8 mouse cellular contexts compared by ENCODE assay signal in the genomic region with DNA sequence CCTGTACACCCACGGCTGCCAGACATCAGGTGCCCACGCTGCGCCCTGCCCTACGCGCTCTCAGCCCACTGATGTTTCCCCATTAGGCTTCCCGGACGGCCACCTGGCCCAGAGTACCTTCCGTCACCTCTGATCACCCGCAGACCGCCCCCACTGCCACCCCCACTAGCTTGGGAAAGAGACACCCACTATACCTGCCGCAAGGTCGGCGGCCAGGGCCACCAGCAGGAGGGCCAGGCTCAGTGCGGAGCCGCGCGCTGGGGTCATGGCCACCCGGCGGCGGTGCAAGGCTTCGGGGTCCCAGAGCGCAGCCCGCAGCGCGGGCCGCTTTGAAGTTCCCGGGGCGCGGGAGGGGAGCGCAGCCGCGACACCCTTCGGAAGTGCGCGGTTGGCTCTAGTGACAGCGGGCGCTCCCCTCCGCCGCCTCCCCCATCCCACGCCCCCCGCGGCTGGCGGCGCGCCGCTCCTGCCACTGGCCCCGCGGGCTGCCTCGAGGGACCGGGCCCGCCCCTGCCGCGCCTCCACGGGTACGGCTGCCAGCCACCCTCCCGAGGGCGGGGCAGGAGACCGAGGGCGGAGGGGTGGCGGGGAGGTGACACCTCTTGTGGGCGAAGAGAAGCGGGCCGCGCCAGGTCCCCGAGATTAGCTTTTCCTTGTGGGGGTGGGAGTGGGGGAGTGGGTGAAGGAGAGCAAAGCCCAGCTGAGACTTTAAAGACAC. TPM values are rescaled to one million over a fixed set of nuclear protein-coding genes. Genes with fewer than 3 reads are reported as not detected.
DNase-seq lines count a peak whose midpoint lies in the region; ATAC-seq and TF ChIP-seq lines count a peak whose summit lies in the region.

TSS of gene Acvr1c (minus strand) at position 482 of the 718 bp plus-strand sequence.

- intact Hi-C loops in heart, adult 2 months (cut with DNase I), result no loop called here

- TF ChIP-seq POLR2A in heart, adult 2 months (IDR thresholded peaks at IDR 0.05; ENCODE audit: insufficient read depth, low read depth, low read length), result no peak
- no peak for TF ChIP-seq POLR2A in limb, embryonic 14.5 days (IDR thresholded peaks at IDR 0.05; ENCODE audit: borderline replicate concordance, extremely low read depth, insufficient read depth, insufficient read length)

- DNase-seq in kidney, adult 18-20 months, result peak; percentile 25
- DNase-seq in kidney, adult 11 months, result no peak
- peak; percentile 51 for DNase-seq in embryo, embryonic 11 days
- DNase-seq in heart, adult 2 months, result peak; percentile 62 to 72
- peak; percentile 16 for DNase-seq in limb, embryonic 14.5 days (ENCODE audit: low spot score)

- peak; percentile 86 for ATAC-seq in kidney, embryonic 14.5 days (ENCODE audit: low FRiP score, low TSS enrichment)
- ATAC-seq in limb, embryonic 14.5 days (ENCODE audit: low FRiP score, low read depth), result peak; percentile 60
- ATAC-seq in midbrain, embryonic 13.5 days, result peak; percentile 85
- ATAC-seq in stomach, embryonic 14.5 days (ENCODE audit: insufficient number of reproducible peaks, insufficient read depth, low FRiP score, low read depth), result peak; percentile 77

- no peaks in the 10 kb centered on the region for H3K36me3 ChIP-seq in heart, adult 2 months (ENCODE audit: control insufficient read depth, insufficient read depth, low read length)
- H3K36me3 ChIP-seq in kidney, embryonic 14.5 days (ENCODE audit: control insufficient read depth, insufficient read depth, low read length), result no peaks in the 10 kb centered on the region
- H3K36me3 ChIP-seq in limb, embryonic 14.5 days (ENCODE audit: control insufficient read depth, insufficient read depth, low read length), result no peaks in the 10 kb centered on the region
- H3K36me3 ChIP-seq in midbrain, embryonic 13.5 days, result no peaks in the 10 kb centered on the region
- no peaks in the 10 kb centered on the region for H3K36me3 ChIP-seq in stomach, embryonic 14.5 days (ENCODE audit: control insufficient read depth, insufficient read depth, low read length)

- H3K79me2 ChIP-seq in heart, adult 2 months (replicated peaks; ENCODE audit: control insufficient read depth, insufficient read depth, low read length), result no peaks in the 10 kb centered on the region

- 0 out of 2 replicates have a peak within 1 kb of the TSS, but pooled peaks have one; percentile 36 for H3K9ac ChIP-seq in heart, adult 2 months (ENCODE audit: low read depth, low read length)
- H3K9ac ChIP-seq in kidney, embryonic 14.5 days (ENCODE audit: low read depth, low read length), result peak within 1 kb of the TSS; percentile 44
- H3K9ac ChIP-seq in limb, embryonic 14.5 days (ENCODE audit: low read depth, low read length, severe bottlenecking), result peak within 1 kb of the TSS; percentile 50
- H3K9ac ChIP-seq in midbrain, embryonic 13.5 days (replicated peaks), result peak within 1 kb of the TSS; percentile 46
- H3K9ac ChIP-seq in stomach, embryonic 14.5 days (replicated peaks; ENCODE audit: low read depth, low read length), result peak within 1 kb of the TSS; percentile 18; the same call in 1 of the 2 replicates

- no peaks in the 10 kb centered on the region for H3K27me3 ChIP-seq in heart, adult 2 months (ENCODE audit: control insufficient read depth, insufficient read depth, low read length)
- peaks cover 22% of the 10 kb centered on the region for H3K27me3 ChIP-seq in kidney, embryonic 14.5 days (ENCODE audit: control insufficient read depth, insufficient read depth, low read length)
- H3K27me3 ChIP-seq in limb, embryonic 14.5 days (ENCODE audit: control insufficient read depth, insufficient read depth, low read length), result peaks cover 23% of the 10 kb centered on the region
- H3K27me3 ChIP-seq in midbrain, embryonic 13.5 days, result peaks cover 31% of the 10 kb centered on the region
- no peaks in the 10 kb centered on the region for H3K27me3 ChIP-seq in stomach, embryonic 14.5 days (ENCODE audit: control insufficient read depth, insufficient read depth, low read length)

- no peaks in the 10 kb centered on the region for H3K4me1 ChIP-seq in heart, adult 2 months (ENCODE audit: control insufficient read depth, insufficient read depth, low read length)
- H3K4me1 ChIP-seq in kidney, embryonic 14.5 days (ENCODE audit: control insufficient read depth, insufficient read depth, low read length), result 0 out of 2 replicates have a peak, but pooled peaks cover 4% of the 10 kb centered on the region
- H3K4me1 ChIP-seq in limb, embryonic 14.5 days (ENCODE audit: control insufficient read depth, insufficient read depth, low read length), result peaks cover 7% of the 10 kb centered on the region; the same call in 1 of the 2 replicates
- peaks cover 14% of the 10 kb centered on the region for H3K4me1 ChIP-seq in midbrain, embryonic 13.5 days (replicated peaks)
- H3K4me1 ChIP-seq in stomach, embryonic 14.5 days (ENCODE audit: control insufficient read depth, insufficient read depth, low read length), result peaks cover 5% of the 10 kb centered on the region; the same call in 1 of the 2 replicates

- no peaks in the 10 kb centered on the region for H3K9me3 ChIP-seq in kidney, embryonic 14.5 days (ENCODE audit: control insufficient read depth, low read length)
- no peaks in the 10 kb centered on the region for H3K9me3 ChIP-seq in limb, embryonic 14.5 days (ENCODE audit: control insufficient read depth, low read length)
- no peaks in the 10 kb centered on the region for H3K9me3 ChIP-seq in midbrain, embryonic 13.5 days
- H3K9me3 ChIP-seq in stomach, embryonic 14.5 days (ENCODE audit: control insufficient read depth, low read depth, low read length), result no peaks in the 10 kb centered on the region

- 1% methylated on average over 64 of the region's 65 CpGs for WGBS in heart, adult 2 months
- 1% methylated on average over 63 of the region's 65 CpGs for WGBS in kidney, embryonic 14.5 days
- WGBS in limb, embryonic 14.5 days, result 1% methylated on average over 34 of the region's 65 CpGs
- WGBS in midbrain, embryonic 13.5 days, result under 1% methylated on average over 42 of the region's 65 CpGs
- whole genome bisulfite sequencing in stomach, embryonic 14.5 days, result under 1% methylated on average over 63 of the region's 65 CpGs

- TF ChIP-seq CTCF in heart, adult 2 months (IDR thresholded peaks at IDR 0.05), result no peak

- no peak within 1 kb of the TSS for H3K27ac ChIP-seq in heart, adult 2 months
- H3K27ac ChIP-seq in kidney, embryonic 14.5 days (ENCODE audit: low read depth, low read length), result no peak within 1 kb of the TSS
- H3K27ac ChIP-seq in limb, embryonic 14.5 days (replicated peaks; ENCODE audit: low read depth, low read length), result no peak within 1 kb of the TSS
- H3K27ac ChIP-seq in midbrain, embryonic 13.5 days, result no peak within 1 kb of the TSS
- no peak within 1 kb of the TSS for H3K27ac ChIP-seq in stomach, embryonic 14.5 days (ENCODE audit: low read length)

- TF ChIP-seq EP300 in heart, adult 2 months (IDR thresholded peaks at IDR 0.05; ENCODE audit: insufficient read depth, low read depth, low read length), result no peak

- peak within 1 kb of the TSS; percentile 99 for H3K4me2 ChIP-seq in kidney, embryonic 14.5 days (replicated peaks; ENCODE audit: low read depth, low read length)
- H3K4me2 ChIP-seq in limb, embryonic 14.5 days (replicated peaks; ENCODE audit: low read depth, low read length, severe bottlenecking), result peak within 1 kb of the TSS; percentile 100
- peak within 1 kb of the TSS; percentile 86 for H3K4me2 ChIP-seq in midbrain, embryonic 13.5 days (replicated peaks)
- peak within 1 kb of the TSS; percentile 97 for H3K4me2 ChIP-seq in stomach, embryonic 14.5 days (replicated peaks; ENCODE audit: low read depth, low read length)

- peak within 1 kb of the TSS; percentile 49 for H3K4me3 ChIP-seq in heart, adult 2 months
- peak within 1 kb of the TSS; percentile 59 for H3K4me3 ChIP-seq in kidney, embryonic 14.5 days (ENCODE audit: low read length)
- peak within 1 kb of the TSS; percentile 58 for H3K4me3 ChIP-seq in limb, embryonic 14.5 days (replicated peaks; ENCODE audit: low read length)
- H3K4me3 ChIP-seq in midbrain, embryonic 13.5 days (replicated peaks), result peak within 1 kb of the TSS; percentile 51
- peak within 1 kb of the TSS; percentile 49 for H3K4me3 ChIP-seq in stomach, embryonic 14.5 days (ENCODE audit: low read depth, low read length)

RNA-seq across cellular contexts. Expression of gene Acvr1c, which starts in this region (rescaled TPM):
- under 1 TPM; 0.39 to 0.59 TPM for total RNA-seq in heart, adult 2 months (2021)
- polyA plus RNA-seq in heart, adult 2 months (2012; rRNA removed), result 0.38 and 0.41 TPM in 2 replicates
- polyA plus RNA-seq in kidney, embryonic 14.5 days (2014; fragmentation: Nextera tagmentation; extraction: Ambion mirVana), result 0.11 and 0.20 TPM in 2 replicates
- polyA plus RNA-seq in limb, embryonic 14.5 days (2012; rRNA removed), result 0.03 and 0.04 TPM in 2 replicates
- 0.04 and 0.21 TPM in 2 replicates for polyA plus RNA-seq in limb, embryonic 14.5 days (2014; fragmentation: Nextera tagmentation; extraction: Ambion mirVana)
- polyA plus RNA-seq in midbrain, embryonic 13.5 days (2015; fragmentation: Nextera tagmentation; extraction: Ambion mirVana), result 0.59 and 0.73 TPM in 2 replicates
- 0.71 and 0.86 TPM in 2 replicates for polyA plus RNA-seq in stomach, embryonic 14.5 days (2014; fragmentation: Nextera tagmentation; extraction: Ambion mirVana)

Comparison
In these comparisons a context has a peak if more than half of its experiments do, and no peak if none do; other contexts are left out.
1. Peak in DNase-seq, H3K4me3 ChIP-seq and H3K9ac ChIP-seq in heart, adult 2 months; RNA of the gene not detected or under 1 TPM.
2. Peak in ATAC-seq, H3K4me3 ChIP-seq, H3K9ac ChIP-seq and H3K4me2 ChIP-seq in kidney, embryonic 14.5 days; RNA of the gene not detected or under 1 TPM.
3. Peak in DNase-seq, ATAC-seq, H3K4me3 ChIP-seq, H3K9ac ChIP-seq and H3K4me2 ChIP-seq in limb, embryonic 14.5 days; RNA of the gene not detected or under 1 TPM.
4. Peak in ATAC-seq, H3K4me3 ChIP-seq, H3K9ac ChIP-seq and H3K4me2 ChIP-seq in midbrain, embryonic 13.5 days; RNA of the gene not detected or under 1 TPM.
5. Peak in ATAC-seq, H3K4me3 ChIP-seq, H3K9ac ChIP-seq and H3K4me2 ChIP-seq in stomach, embryonic 14.5 days; RNA of the gene not detected or under 1 TPM.